ENCODE assay signal across 9 mouse cellular contexts in genomic region chr2:28446515-28447314, GRCm38 (mm10). TPM values are rescaled to one million over a fixed set of nuclear protein-coding genes. Genes with fewer than 3 reads are reported as not detected.
DNase-seq lines count a peak whose midpoint lies in the region; ATAC-seq and TF ChIP-seq lines count a peak whose summit lies in the region.
"Had no signal": no experiment of that assay in that cellular context is flagged by ENCODE, and none has a peak within 500 bp of the region (broad histone marks: within the 10 kb centered on the region; RNA-seq: fewer than 3 reads in every experiment).

TSS of gene Ppp1r26 (plus strand) at chr2:28446800.

- H3K4me3 ChIP-seq in kidney, adult 2 months (ENCODE audit: insufficient read depth, low read depth, low read length) = peak within 1 kb of the TSS; percentile 55
- peak within 1 kb of the TSS; percentile 81 for H3K4me3 ChIP-seq in limb, embryonic 15.5 days
- peak within 1 kb of the TSS; percentile 72 for H3K4me3 ChIP-seq in neural tube, embryonic 13.5 days

- no peak for ATAC-seq in limb, embryonic 15.5 days (ENCODE audit: insufficient number of reproducible peaks, low FRiP score, low TSS enrichment, low read depth)
- ATAC-seq in neural tube, embryonic 13.5 days (ENCODE audit: low read depth) = peak; percentile 70

- H3K4me2 ChIP-seq in limb, embryonic 15.5 days = peak within 1 kb of the TSS; percentile 95
- H3K4me2 ChIP-seq in neural tube, embryonic 13.5 days = peak within 1 kb of the TSS; percentile 90

- H3K9ac ChIP-seq in limb, embryonic 15.5 days = peak within 1 kb of the TSS; percentile 88
- peak within 1 kb of the TSS; percentile 91 for H3K9ac ChIP-seq in neural tube, embryonic 13.5 days

- 1% methylated on average over 89 of the region's 118 CpGs for WGBS in kidney, adult 2 months
- under 1% methylated on average over 95 of the region's 118 CpGs for whole genome bisulfite sequencing in limb, embryonic 15.5 days
- under 1% methylated on average over 116 of the region's 118 CpGs for WGBS in neural tube, embryonic 13.5 days

- H3K27ac ChIP-seq in kidney, adult 2 months (ENCODE audit: insufficient read depth, low read depth, low read length) = no peak within 1 kb of the TSS
- H3K27ac ChIP-seq in limb, embryonic 15.5 days = peak within 1 kb of the TSS; percentile 84
- peak within 1 kb of the TSS; percentile 83 for H3K27ac ChIP-seq in neural tube, embryonic 13.5 days (replicated peaks)

- no peaks in the 10 kb centered on the region for H3K9me3 ChIP-seq in limb, embryonic 15.5 days
- H3K9me3 ChIP-seq in neural tube, embryonic 13.5 days = no peaks in the 10 kb centered on the region

- TF ChIP-seq POLR2A in kidney, adult 2 months (IDR thresholded peaks at IDR 0.05; ENCODE audit: low read depth, low read length) = no peak

- peak; percentile 46 to 47 for DNase-seq in left cerebral cortex, adult 18-20 months (ENCODE audit: low spot score in 2 of 2)
- no peak for DNase-seq in left cerebral cortex, adult 11 months (ENCODE audit: low spot score)
- peak; percentile 68 to 78 for DNase-seq in cerebellum, postnatal 10 days
- peak; percentile 37 for DNase-seq in gastrocnemius, postnatal 25 days
- peak; percentile 42 for DNase-seq in kidney, adult 2 months
- peak; percentile 25 for DNase-seq in urinary bladder, postnatal 25 days (ENCODE audit: low spot score)

- H3K27me3 ChIP-seq in kidney, adult 2 months (replicated peaks; ENCODE audit: control insufficient read depth, insufficient read depth, low read length) = no peaks in the 10 kb centered on the region
- H3K27me3 ChIP-seq in limb, embryonic 15.5 days = no peaks in the 10 kb centered on the region
- 0 out of 2 replicates have a peak, but pooled peaks cover 5% of the 10 kb centered on the region for H3K27me3 ChIP-seq in neural tube, embryonic 13.5 days

- no peaks in the 10 kb centered on the region for H3K36me3 ChIP-seq in kidney, adult 2 months (ENCODE audit: control insufficient read depth, insufficient read depth, low read length)
- peaks cover 23% of the 10 kb centered on the region for H3K36me3 ChIP-seq in limb, embryonic 15.5 days
- H3K36me3 ChIP-seq in neural tube, embryonic 13.5 days = peaks cover 20% of the 10 kb centered on the region

- TF ChIP-seq CTCF in kidney, adult 2 months (conservative IDR thresholded peaks at IDR 0.05; ENCODE audit: insufficient read depth, insufficient read length, low read depth, low read length) = no peak

- no peaks in the 10 kb centered on the region for H3K4me1 ChIP-seq in kidney, adult 2 months (ENCODE audit: control insufficient read depth, insufficient read depth, low read length)
- peaks cover 10% of the 10 kb centered on the region for H3K4me1 ChIP-seq in limb, embryonic 15.5 days
- peaks cover 23% of the 10 kb centered on the region for H3K4me1 ChIP-seq in neural tube, embryonic 13.5 days (replicated peaks)

RNA-seq across cellular contexts. Expression of gene Ppp1r26, which starts in this region (rescaled TPM):
- total RNA-seq in left cerebral cortex, adult 18-20 months (2021) = 10 to 100 TPM; 27.1 to 27.2 TPM
- 1 to 10 TPM; 2.0 to 2.4 TPM for total RNA-seq in gastrocnemius, postnatal 25 days (2021)
- polyA plus RNA-seq in kidney, adult 2 months (2012; rRNA removed) = 4.2 and 4.9 TPM in 2 replicates
- polyA plus RNA-seq in limb, embryonic 15.5 days (2015; fragmentation: Nextera tagmentation; extraction: Ambion mirVana) = 4.3 and 5.0 TPM in 2 replicates
- 10.3 and 11.1 TPM in 2 replicates for polyA plus RNA-seq in neural tube, embryonic 13.5 days (2015; fragmentation: Nextera tagmentation; extraction: Ambion mirVana)
- total RNA-seq: MEL had no signal

Comparison
In these comparisons a context has a peak if more than half of its experiments do, and no peak if none do; other contexts are left out.
1. RNA of gene Ppp1r26 (total RNA-seq): 27.1 to 27.2 TPM in left cerebral cortex, adult 18-20 months; 2.0 to 2.4 TPM in gastrocnemius, postnatal 25 days; every median in the first group is over 4 times any median in the second.
2. Peak in every context shown above with its lines, with median percentiles within 50 percentile points of each other: H3K4me3 ChIP-seq.